Mouse (Mus musculus) liver, embryonic 16.5 days (tissue): Measurements from ENCODE around the gene Lax1. TPM values are rescaled to one million over a fixed set of nuclear protein-coding genes. Genes with fewer than 3 reads are reported as not detected.
A peak's percentile ranks its signal among the peaks of the same experiment; 100 is the strongest.
"Not testable (repeated sequence)": the region's sequence is repeated elsewhere in the genome, so short reads cannot be mapped to it uniquely, and the experiment has no call there.

Source experiments
- ATAC-seq: fragments of 200-750 bp; cut with Nextera tagmentation; 2 replicates; pipeline ENCODE4 v1.8.0; 2017; ENCODE audit warnings: low read depth, mild to moderate bottlenecking, moderate number of reproducible peaks, moderate library complexity
- H3K27ac ChIP-seq: fragments of 300-500 bp; sonication (generic); 2 replicates; pipeline ENCODE4 v1.5.1; 2014; ENCODE audit warnings: mild to moderate bottlenecking, low read length
- H3K27me3 ChIP-seq: fragments of 300-500 bp; sonication (generic); 2 replicates; pipeline ENCODE4 v1.6.1; 2014; ENCODE audit warnings: low read depth, low read length, mixed read lengths; ENCODE audit not compliant: control insufficient read depth, insufficient read depth
- H3K36me3 ChIP-seq: fragments of 300-500 bp; sonication (generic); 2 replicates; pipeline ENCODE4 v1.6.1; 2014; ENCODE audit warnings: mild to moderate bottlenecking; ENCODE audit not compliant: control insufficient read depth, insufficient read depth
- H3K4me1 ChIP-seq: fragments of 300-500 bp; sonication (generic); 2 replicates; pipeline ENCODE4 v1.6.1; 2014; ENCODE audit warnings: low read depth, low read length, mixed read lengths; ENCODE audit not compliant: control insufficient read depth
- H3K4me2 ChIP-seq: fragments of 300-500 bp; sonication (generic); 2 replicates; pipeline ENCODE4 v1.6.1; 2014; ENCODE audit warnings: low read depth, low read length, mixed read lengths
- H3K4me3 ChIP-seq: fragments of 300-500 bp; sonication (generic); 2 replicates; pipeline ENCODE4 v1.5.1; 2014; ENCODE audit warnings: low read depth, mild to moderate bottlenecking, low read length
- H3K9ac ChIP-seq: fragments of 300-500 bp; sonication (generic); 2 replicates; pipeline ENCODE4 v1.6.1; 2014; ENCODE audit warnings: low read depth, low read length
- H3K9me3 ChIP-seq: fragments of 300-500 bp; sonication (generic); replicated peaks from 2 replicates; pipeline ENCODE4 v1.6.1; 2016; ENCODE audit warnings: low read length; ENCODE audit not compliant: control insufficient read depth
- WGBS: fragments of 180-500 bp; shearing (Covaris S2); extraction: QIAGEN DNeasy Blood & Tissue Kit; methylation state at CpG from one replicate; pipeline ENCODE4 v1.1.7; 2014; ENCODE audit not compliant: insufficient replicate concordance; 5-methylcytosine and 5-hydroxymethylcytosine counted together
- polyA plus RNA-seq: library from polyadenylated mRNA; unstranded; fragments of >200 nt; fragmentation: Nextera tagmentation; extraction: Ambion mirVana; gene quantifications from 2 replicates; pipeline ENCODE4 v1.2.1, GENCODE M21; 2015

Lax1 gene
- polyA plus RNA-seq, 1 experiment from 2014 or later: 0.78 TPM

DNA sequence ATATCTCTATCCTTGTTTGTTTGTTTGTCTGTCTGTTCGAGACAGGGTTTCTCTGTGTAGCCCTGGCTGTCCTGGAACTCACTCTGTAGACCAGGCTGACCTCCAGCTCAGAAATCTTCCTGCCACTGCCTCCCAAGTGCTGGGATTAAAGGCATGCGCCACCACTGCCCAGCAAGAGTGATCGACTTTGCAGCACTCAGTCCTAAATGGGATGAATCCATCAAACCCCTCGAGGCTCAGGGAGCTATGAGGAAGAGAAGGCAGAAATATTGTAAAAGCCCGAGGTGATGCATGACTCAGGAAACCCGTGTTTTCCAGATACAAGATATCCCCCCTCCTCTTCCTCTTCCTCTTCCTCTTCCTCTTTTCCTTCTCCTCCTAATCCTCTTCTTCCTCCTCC, 19.1 kb downstream of the Lax1 start:
- Histone ChIP-seq H3K27ac (no peak overlapping the region), H3K9me3 (no peaks in the 10 kb centered on the region), H3K27me3 (no peaks in the 10 kb centered on the region), H3K36me3 (no peaks in the 10 kb centered on the region), H3K9ac (no peak overlapping the region), H3K4me2 (no peak overlapping the region), H3K4me1 (no peaks in the 10 kb centered on the region), H3K4me3 (no peak overlapping the region)
- 33% methylated on average over 6 of the region's 6 CpGs for WGBS
- no peak for ATAC-seq

DNA sequence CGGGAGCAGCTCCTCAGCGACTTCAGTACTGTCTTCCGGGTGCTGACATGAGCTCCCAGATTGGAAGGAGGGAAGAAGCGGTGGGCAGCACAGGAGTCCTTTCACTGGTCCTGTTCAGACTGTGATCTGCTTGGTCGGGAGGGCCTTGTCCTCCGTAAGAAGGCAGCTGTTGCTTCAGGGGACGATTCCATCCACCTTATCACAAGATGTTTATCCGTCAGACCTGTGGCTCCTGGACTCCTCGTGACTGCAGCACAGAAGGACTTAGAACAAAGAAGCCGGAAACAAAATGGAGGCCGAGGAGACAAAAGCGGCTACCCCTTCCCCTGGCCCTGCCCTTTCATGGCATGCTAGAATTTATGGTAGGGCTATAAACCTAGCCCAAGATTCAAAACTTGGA, 19.7 kb downstream of the Lax1 start:
- no peaks in the 10 kb centered on the region for H3K9me3 ChIP-seq
- H3K27ac ChIP-seq: no peak overlapping the region
- H3K4me3 ChIP-seq: no peak overlapping the region
- no peaks in the 10 kb centered on the region for H3K36me3 ChIP-seq
- no peaks in the 10 kb centered on the region for H3K4me1 ChIP-seq
- no peak overlapping the region for H3K4me2 ChIP-seq
- no peak overlapping the region for H3K9ac ChIP-seq
- no peak for ATAC-seq
- H3K27me3 ChIP-seq: no peaks in the 10 kb centered on the region
- WGBS: 68% methylated on average over 12 of the region's 12 CpGs

DNA sequence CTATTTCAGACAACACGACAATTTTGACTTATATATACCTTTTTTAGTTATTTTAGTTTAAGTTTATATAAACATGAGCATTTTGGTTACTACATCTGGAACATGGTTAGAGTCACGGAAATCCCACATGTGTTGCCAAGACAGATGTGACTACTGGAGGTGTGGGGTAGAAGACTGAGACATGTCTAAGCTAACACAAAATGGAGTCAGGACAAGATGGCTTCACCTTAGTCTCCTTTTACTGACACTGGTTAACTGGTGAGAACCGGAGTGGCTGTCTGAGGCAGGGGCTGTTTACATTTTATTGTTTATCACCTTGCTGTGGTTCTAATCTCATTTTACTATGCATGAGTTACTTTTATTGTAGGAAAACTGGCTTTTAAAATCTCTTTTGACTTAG, 21.3 kb downstream of the Lax1 start:
- Histone ChIP-seq H3K9me3 (no peaks in the 10 kb centered on the region), H3K27ac (no peak overlapping the region), H3K4me3 (no peak overlapping the region), H3K4me2 (no peak overlapping the region), H3K36me3 (no peaks in the 10 kb centered on the region), H3K4me1 (no peaks in the 10 kb centered on the region), H3K9ac (no peak overlapping the region), H3K27me3 (no peaks in the 10 kb centered on the region)
- no peak for ATAC-seq
- WGBS: 75% methylated on average over 3 of the region's 3 CpGs

DNA sequence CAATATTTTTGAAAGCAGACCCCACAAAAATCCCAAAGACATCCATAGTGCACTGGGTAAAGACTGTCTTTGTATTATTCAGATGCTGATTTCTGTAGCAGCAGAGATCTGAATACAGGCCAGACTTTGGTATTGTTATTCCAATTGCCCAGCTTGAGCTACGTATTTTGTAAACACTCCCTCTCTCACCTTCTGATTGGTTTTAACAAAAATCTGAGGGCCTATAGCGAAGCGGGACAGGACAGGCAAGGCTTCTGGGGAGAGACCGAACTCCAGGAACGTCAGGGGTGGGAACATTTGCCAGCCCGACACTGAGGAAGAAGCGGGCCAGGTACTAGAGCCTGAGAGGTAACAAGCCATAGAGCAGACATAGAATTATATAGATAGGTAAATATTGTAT, 22.2 kb downstream of the Lax1 start:
- Histone ChIP-seq H3K27ac (no peak overlapping the region), H3K9me3 (no peaks in the 10 kb centered on the region), H3K27me3 (no peaks in the 10 kb centered on the region), H3K9ac (no peak overlapping the region), H3K4me1 (no peaks in the 10 kb centered on the region), H3K4me3 (no peak overlapping the region), H3K36me3 (no peaks in the 10 kb centered on the region), H3K4me2 (no peak overlapping the region)
- ATAC-seq: no peak
- 80% methylated on average over 7 of the region's 7 CpGs for WGBS

- H3K27ac ChIP-seq: not testable (repeated sequence)
Observed at GRCm38 (mm10) chr1:133665713-133666112, 24.2 kb downstream of the Lax1 start.

GRCm38 (mm10) chr1:133664203-133664970, 25.5 kb downstream of the Lax1 start:
- Histone ChIP-seq H3K9me3 (no peaks in the 10 kb centered on the region), H3K27me3 (no peaks in the 10 kb centered on the region), H3K4me2 (peak overlapping the region; percentile 10), H3K27ac (peak overlapping the region; percentile 54), H3K4me1 (peaks cover 7% of the 10 kb centered on the region), H3K9ac (no peak overlapping the region), H3K36me3 (no peaks in the 10 kb centered on the region), H3K4me3 (peak overlapping the region; percentile 23)
- ATAC-seq: no peak
- WGBS: 50% methylated on average over 11 of the region's 11 CpGs

More at GRCm38 (mm10) chr1:133665713-133666112, 24.2 kb downstream of the Lax1 start:
- not testable (repeated sequence) for H3K4me1 ChIP-seq, H3K9ac ChIP-seq, H3K4me3 ChIP-seq, H3K27me3 ChIP-seq, H3K36me3 ChIP-seq, ATAC-seq, H3K9me3 ChIP-seq
- 0 out of 2 replicates have a peak overlapping the region, but pooled peaks have one; percentile 7 for H3K4me2 ChIP-seq
- WGBS: 72% methylated on average over 5 of the region's 8 CpGs

DNA sequence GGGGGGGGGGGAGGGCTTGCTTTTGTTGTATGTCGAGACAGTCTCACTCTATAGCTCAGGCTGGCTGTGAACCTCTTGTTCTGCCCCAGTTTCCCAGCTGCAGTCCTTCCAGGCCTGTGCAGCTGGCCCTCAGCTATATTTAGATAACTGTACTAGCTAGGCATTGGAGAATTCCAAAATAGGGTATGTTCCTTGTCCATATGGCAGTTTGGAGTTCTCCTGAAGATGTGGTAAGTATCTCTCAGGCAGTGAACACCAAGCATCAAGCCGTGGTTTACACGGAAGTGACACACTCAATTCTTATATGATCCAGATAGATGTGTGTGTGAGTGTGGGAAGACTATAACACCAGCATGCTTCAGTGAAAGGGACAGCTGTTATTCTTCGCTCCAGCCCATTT, 26.5 kb downstream of the Lax1 start:
- ATAC-seq: no peak
- H3K36me3 ChIP-seq: peaks cover 5% of the 10 kb centered on the region
- H3K27me3 ChIP-seq: no peaks in the 10 kb centered on the region
- WGBS: 80% methylated on average over 4 of the region's 4 CpGs
- H3K4me1 ChIP-seq: peaks cover 11% of the 10 kb centered on the region
- no peak overlapping the region for H3K9ac ChIP-seq
- no peak overlapping the region for H3K27ac ChIP-seq
- no peak overlapping the region for H3K4me2 ChIP-seq
- no peak overlapping the region for H3K4me3 ChIP-seq
- H3K9me3 ChIP-seq: no peaks in the 10 kb centered on the region

GRCm38 (mm10) chr1:133662941-133663340, 27.0 kb downstream of the Lax1 start:
- Histone ChIP-seq H3K4me1 (peaks cover 16% of the 10 kb centered on the region), H3K4me2 (no peak overlapping the region), H3K27ac (no peak overlapping the region), H3K27me3 (no peaks in the 10 kb centered on the region), H3K9ac (no peak overlapping the region), H3K36me3 (peaks cover 10% of the 10 kb centered on the region), H3K9me3 (no peaks in the 10 kb centered on the region), H3K4me3 (no peak overlapping the region)
- ATAC-seq: no peak
- WGBS: 86% methylated on average over 7 of the region's 7 CpGs

DNA sequence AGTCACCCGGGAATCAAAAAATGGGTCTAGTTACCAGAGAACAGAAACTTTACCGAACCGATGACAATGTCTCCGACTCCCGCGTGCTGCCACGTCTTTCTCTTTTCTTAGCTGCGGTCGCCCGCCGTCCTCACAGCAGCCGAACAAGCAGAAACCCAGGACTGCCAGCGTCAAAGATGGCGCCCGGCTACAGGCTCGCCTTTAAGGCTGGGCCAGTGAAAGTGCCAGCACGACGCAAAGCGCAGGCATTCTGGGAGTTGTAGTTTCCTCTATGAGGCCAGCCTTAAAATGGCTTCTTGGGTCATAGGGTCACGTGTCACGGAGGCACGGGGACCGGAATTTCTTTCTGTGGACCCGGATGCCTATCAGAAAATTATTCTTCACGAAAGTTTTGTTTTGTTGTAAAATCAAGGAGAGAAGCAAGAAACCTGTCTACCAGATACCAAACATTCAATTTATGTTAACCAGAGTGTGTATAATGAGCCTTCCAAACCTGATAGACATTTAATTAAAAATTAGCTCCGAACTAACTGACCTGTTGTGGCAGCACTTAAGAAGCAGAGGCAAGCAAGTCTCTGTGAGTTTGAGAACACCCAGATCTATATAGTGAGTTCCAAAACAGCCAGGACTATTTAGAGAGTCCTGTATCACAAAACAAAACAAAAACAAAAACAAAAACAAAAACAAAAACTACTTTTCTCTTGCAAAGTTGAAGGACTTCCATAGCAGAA, 28.5 kb downstream of the Lax1 start, which contains the start of gene Gm38394:
Gene Gm38394, minus strand, starts transcription at position 116 of the 731 bp plus-strand sequence.
- Histone ChIP-seq H3K4me3 (peak within 1 kb of the TSS; percentile 73), H3K9me3 (no peaks in the 10 kb centered on the region), H3K4me2 (peak within 1 kb of the TSS; percentile 79), H3K36me3 (peaks cover 17% of the 10 kb centered on the region), H3K27ac (peak within 1 kb of the TSS; percentile 77), H3K4me1 (peaks cover 21% of the 10 kb centered on the region), H3K27me3 (no peaks in the 10 kb centered on the region), H3K9ac (peak within 1 kb of the TSS; percentile 79)
- peak; percentile 99 for ATAC-seq
- WGBS: 2% methylated on average over 26 of the region's 26 CpGs
